Mouse (Mus musculus) left cerebral cortex, adult 9 months (tissue): ENCODE measurements at regions not wholly inside any gene's neighbourhood (a gene's known extent, or its start where the extent isn't known, plus 50 kb on each side); places are given as distances from the start of the nearest gene placed in this dataset.

Experiments used
- DNase-seq, 2 experiments: peaks; one replicate each; pipeline ENCODE4 v3.0.0; 2022; ENCODE audit warnings: low spot score in 2 of 2

DNA sequence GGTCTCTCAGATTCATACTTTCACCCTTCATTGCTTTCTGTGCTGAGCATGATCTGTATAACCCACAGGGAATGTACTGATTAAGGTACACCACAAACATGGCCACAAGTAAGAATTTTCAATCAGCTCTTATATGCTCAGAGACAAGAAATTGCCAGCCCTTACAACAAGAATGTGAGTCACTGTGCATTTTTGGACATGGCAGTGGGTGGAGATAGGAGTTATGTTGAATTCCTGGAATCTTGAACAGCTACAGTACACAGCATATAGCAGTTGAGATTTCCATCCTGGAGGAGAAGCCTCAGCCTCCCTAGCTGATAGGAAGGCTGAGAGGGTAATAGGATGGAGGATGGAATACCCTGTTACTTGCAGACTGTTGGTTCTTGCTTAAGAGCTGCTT lies 173.8 kb upstream of the Nudt11 start:
- peak in 1 of 2 experiments; percentile 3 for DNase-seq

GRCm38 (mm10) chrX:5917203-5917602 lies 130.1 kb upstream of the Nudt11 start:
- no peak for DNase-seq

- no peak for DNase-seq
Measured at GRCm38 (mm10) chrX:5933517-5933916, 113.7 kb upstream of the Nudt11 start.

GRCm38 (mm10) chrX:5941956-5942355 lies 105.3 kb upstream of the Nudt11 start:
- no peak for DNase-seq
